Mouse (Mus musculus): ENCODE data around the gene Usp19.

DNA sequence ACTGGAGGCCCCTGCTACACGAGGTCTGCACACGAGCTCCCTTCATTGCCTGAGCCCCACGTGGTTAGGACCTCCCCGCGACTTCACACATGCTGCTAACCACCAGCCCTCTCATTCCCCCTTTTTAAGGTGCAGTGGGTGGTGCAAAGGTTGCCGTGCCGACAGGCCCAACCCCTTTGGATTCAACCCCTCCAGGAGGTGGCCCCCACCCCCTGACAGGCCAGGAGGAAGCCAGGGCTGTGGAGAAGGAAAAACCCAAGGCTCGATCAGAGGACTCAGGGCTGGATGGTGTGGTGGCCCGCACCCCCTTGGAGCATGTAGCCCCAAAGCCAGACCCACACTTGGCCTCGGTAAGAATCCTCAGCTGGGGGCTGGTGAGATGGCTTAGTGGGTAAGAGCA is 4.5 kb downstream of the Usp19 start:
- TF ChIP-seq GATA1 (IDR thresholded peaks at IDR 0.05; ENCODE audit: low read length) (no peak), TAL1 (IDR thresholded peaks at IDR 0.05; ENCODE audit: low read length) (no peak)

Measured in erythroblast, embryonic 14.5 days (primary cell).